Mouse (Mus musculus) liver, adult 10 weeks (tissue): ENCODE data around the gene Naa25. TPM values are rescaled to one million over a fixed set of nuclear protein-coding genes. Genes with fewer than 3 reads are reported as not detected.

Experiments used
- polyA plus RNA-seq: library from polyadenylated mRNA; stranded (reverse); fragments of 350-450 nt; fragmentation: Illumina TruSeq; extraction: RNeasy Lipid Tissue Mini Kit (QIAGEN cat#74804); gene quantifications from one replicate; pipeline ENCODE4 v1.2.3, GENCODE M21; 2014; ENCODE audit warnings: low read depth, low replicate concordance

Gene Naa25
- polyA plus RNA-seq, result 15.2 TPM

DNA sequence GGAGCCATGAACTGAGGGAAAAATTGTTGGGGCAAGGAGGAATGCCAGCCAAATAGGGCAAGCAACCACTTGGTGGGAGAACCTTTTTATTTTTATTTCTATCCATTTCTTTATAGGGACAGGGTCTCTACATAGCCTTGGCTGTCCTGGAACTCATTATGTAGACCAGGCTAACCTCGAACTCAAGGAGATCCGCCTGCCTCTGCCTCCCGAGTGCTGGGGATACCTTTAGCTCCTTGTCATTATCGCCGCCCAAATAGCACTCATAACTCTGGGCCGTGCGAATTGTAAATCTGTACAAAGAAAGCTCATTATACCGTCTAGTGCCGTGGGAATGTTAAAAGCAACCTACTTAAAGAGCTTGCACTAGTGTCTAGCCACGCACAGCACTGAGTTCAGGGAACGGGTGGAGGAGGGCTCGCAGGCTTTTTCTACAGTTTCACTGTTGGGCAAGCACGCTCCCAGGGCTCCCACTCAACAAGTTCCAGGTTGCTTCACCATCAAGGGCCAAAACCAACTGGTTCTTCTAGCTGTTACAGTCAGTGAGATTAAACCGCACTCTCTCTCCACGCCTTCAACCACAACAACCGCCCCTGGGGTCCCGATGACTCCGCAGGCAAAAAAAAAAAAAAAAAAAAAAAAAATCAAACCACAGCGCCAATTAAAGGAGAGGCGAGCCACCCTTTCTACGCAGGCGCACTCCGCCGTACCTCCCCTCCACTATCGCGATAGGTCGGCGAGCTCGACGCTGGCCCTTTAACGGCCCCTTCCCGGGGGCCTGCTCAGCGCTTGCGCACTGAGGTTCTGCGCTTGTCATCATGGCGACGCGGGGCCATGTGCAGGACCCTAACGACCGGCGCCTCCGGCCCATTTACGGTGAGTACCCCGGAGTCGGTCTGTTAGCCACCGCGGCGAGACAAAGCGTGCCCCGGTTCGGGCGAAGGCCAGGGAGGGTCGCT lies at the start of gene Naa25:
Naa25 (plus strand) TSS at position 750 of the 959 bp plus-strand sequence.

DNA sequence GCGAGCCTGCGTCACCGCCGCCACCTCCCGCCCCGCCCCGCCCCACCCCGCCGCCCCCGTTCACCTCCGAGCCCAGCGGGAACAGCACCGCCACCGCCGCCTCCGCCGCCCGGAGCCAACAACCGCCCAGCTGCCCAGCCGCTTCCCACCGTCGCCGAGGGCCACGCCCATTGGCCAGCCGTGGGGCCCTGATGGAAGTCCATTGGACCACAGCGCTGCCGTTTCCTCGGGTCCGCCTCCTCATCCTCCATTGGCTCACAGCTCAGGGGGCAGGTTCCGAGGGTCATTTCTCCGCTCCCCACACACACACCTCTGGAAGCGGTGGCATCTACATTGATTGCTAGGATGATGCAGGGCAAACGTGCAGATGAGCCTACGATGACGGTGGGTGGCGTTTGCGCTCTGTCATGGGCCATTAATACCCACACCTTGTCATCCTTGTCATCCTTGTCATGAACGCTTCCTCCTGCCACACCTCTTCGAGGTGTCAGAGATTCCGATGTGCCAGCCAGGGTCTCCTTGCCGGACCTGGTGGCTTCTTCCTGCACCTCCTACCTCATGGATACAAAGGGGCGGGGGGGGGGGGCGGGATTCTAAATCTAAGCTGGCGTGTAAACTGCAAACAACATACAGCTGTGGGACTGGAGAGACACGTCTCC lies 12.1 kb upstream of the Naa25 start, which contains the start of gene Trafd1:
Trafd1 (minus strand) TSS at position 172 of the 659 bp plus-strand sequence.

DNA sequence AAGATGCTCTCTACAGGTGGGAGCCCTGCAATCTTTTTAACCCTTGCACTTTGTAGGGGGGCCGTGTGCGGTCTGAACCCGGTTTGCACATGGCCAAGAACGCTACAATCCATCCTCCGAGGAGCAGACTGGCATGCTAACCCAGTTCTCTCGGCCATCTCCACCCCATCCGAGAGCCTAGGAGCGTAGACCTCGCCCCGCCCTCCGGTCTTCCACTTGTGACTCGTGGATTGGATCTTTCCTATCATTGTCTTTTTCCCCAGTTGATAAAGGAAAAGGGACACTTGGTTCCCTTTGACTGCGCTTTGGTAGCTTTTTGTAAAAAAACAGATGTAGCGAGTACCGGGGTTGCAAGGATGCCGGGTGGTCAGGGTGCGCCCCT lies 53.9 kb downstream of the Naa25 start, which contains the start of gene Tmem116:
Tmem116 (plus strand) TSS at position 250 of the 382 bp plus-strand sequence.

DNA sequence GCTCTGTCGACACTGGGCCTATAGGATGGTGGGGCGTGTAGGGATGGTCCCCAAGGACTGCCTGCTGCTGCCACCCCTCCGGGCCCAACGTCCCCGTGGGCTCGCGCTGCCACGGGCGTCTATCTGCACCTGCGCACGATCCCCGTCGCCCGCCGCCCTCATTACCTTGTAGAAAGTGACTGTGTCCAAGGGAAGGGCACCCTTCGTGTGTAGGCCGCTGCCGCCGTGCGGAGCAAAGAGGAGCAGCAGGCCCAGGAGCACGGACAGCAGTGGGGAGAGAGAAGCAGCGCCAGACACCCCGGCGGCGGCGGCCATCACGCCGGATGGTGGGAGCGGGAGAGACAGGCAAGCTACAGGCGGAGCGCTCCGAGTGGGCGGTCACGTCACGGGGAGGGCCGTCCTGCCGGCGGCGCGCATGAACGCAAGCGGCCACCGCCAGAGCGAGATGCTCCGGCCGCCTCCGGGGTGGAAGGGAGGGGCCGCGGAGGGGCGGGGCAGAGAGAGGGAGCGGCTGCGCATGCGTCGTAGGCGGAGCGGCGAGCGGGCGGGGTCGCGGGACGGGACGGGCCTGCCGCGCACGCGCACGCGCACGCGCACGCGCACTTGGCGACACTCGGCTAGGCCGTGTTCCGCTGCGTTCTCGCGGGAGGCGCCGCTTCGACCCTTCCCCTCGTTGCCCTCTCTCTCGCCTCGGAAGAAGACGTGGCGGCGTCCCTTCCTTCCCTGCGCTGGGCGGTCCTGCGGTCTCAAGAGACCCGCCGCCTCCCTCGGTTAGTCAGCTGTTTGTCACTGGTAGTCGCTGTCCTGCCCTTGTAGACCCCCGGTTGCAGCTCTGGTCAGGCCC lies 54.5 kb downstream of the Naa25 start, which contains the start of gene Erp29:
Erp29 (minus strand) TSS at position 481 of the 844 bp plus-strand sequence.

Other genes starting within 250 kb of the Naa25 start
- 15.0 TPM for gene Ptpn11, start 206.5 kb upstream of the Naa25 start, polyA plus RNA-seq
- 155 TPM for gene Rpl6, start 193.5 kb upstream of the Naa25 start, polyA plus RNA-seq
- gene Hectd4, start 177.7 kb upstream of the Naa25 start, polyA plus RNA-seq, result 0.79 TPM
- 26.0 TPM for gene Trafd1, start 12.3 kb upstream of the Naa25 start, polyA plus RNA-seq
- not detected for gene Tmem116, start 54.0 kb downstream of the Naa25 start, polyA plus RNA-seq
- gene Erp29, start 54.6 kb downstream of the Naa25 start, polyA plus RNA-seq, result 10.6 TPM
- not detected for gene Adam1b, start 105.5 kb downstream of the Naa25 start, polyA plus RNA-seq
- gene Adam1a, start 147.5 kb downstream of the Naa25 start, polyA plus RNA-seq, result 1.2 TPM
- gene Gm42878, start 147.5 kb downstream of the Naa25 start, polyA plus RNA-seq, result not detected
- gene Mapkapk5, start 148.0 kb downstream of the Naa25 start, polyA plus RNA-seq, result 47.7 TPM
- 247 TPM for gene Aldh2, start 195.9 kb downstream of the Naa25 start, polyA plus RNA-seq
- 7.6 TPM for gene Acad12, start 221.0 kb downstream of the Naa25 start, polyA plus RNA-seq